Mouse (Mus musculus) E14TG2a.4 (cell line): ENCODE results near the gene Sbf2.
"Not testable (repeated sequence)": the region's sequence is repeated elsewhere in the genome, so short reads cannot be mapped to it uniquely, and the experiment has no call there.

Experiments used
- H3K27me3 ChIP-seq: 2 replicates; pipeline ENCODE4 v1.6.1; 2014; ENCODE audit warnings: low read length, control low read depth; ENCODE audit not compliant: insufficient read depth
- H3K36me3 ChIP-seq: 2 replicates; pipeline ENCODE4 v1.6.1; 2014; ENCODE audit warnings: low read length, control low read depth; ENCODE audit not compliant: insufficient read depth
- H3K4me1 ChIP-seq: replicated peaks from 2 replicates; pipeline ENCODE4 v1.6.1; 2014; ENCODE audit warnings: low read depth, low read length, control low read depth
- H3K4me3 ChIP-seq: replicated peaks from 2 replicates; pipeline ENCODE4 v1.5.1; 2014; ENCODE audit warnings: mild to moderate bottlenecking, low read length
- H3K9me3 ChIP-seq: 2 replicates; pipeline ENCODE4 v1.6.1; 2014; ENCODE audit warnings: low read length, control low read depth
- CTCF ChIP-seq: conservative IDR thresholded peaks from 2 replicates; pipeline ENCODE4 v1.5.1; 2014; ENCODE audit warnings: low read length
- NANOG ChIP-seq: IDR thresholded peaks from 2 replicates; pipeline ENCODE4 v1.6.1; 2014; ENCODE audit warnings: borderline replicate concordance, low read length, mixed read lengths
- POU5F1 ChIP-seq: IDR thresholded peaks from 2 replicates; pipeline ENCODE4 v1.6.1; 2014; ENCODE audit warnings: low read length, borderline replicate concordance

The Sbf2 gene

GRCm38 (mm10) chr7:110606906-110607305 is 7.8 kb downstream of the Sbf2 start:
- Histone ChIP-seq H3K27me3 (no peaks in the 10 kb centered on the region), H3K4me1 (peaks cover 33% of the 10 kb centered on the region), H3K4me3 (no peak overlapping the region), H3K36me3 (no peaks in the 10 kb centered on the region), H3K9me3 (no peaks in the 10 kb centered on the region)
- TF ChIP-seq CTCF (peak; percentile 45), POU5F1 (no peak)

GRCm38 (mm10) chr7:110605476-110605875 is 9.2 kb downstream of the Sbf2 start:
- H3K4me1 ChIP-seq: peaks cover 28% of the 10 kb centered on the region
- no peaks in the 10 kb centered on the region for H3K9me3 ChIP-seq
- H3K36me3 ChIP-seq: no peaks in the 10 kb centered on the region
- no peak overlapping the region for H3K4me3 ChIP-seq
- H3K27me3 ChIP-seq: no peaks in the 10 kb centered on the region
- no peak for TF ChIP-seq CTCF
- no peak for TF ChIP-seq NANOG
- TF ChIP-seq POU5F1: no peak

DNA sequence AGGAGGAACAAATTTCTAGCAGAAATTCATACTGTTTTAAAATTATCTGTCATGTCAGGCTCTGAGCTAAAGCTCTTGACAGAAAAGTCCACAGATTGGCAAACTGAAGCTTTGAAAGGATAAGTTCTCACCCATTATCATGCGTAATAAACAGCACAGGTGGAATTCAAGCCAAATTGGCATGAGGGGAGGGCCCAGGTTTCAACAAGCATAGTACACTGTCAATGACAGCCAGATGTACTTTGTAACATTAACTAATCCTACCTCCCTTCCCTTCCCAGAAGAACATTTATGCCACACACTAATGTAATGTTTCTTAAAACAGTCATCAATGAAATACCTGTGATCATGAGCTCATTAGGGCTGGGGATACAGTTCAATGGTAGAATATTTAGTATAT is 17.6 kb downstream of the Sbf2 start:
- Histone ChIP-seq H3K4me1 (no peaks in the 10 kb centered on the region), H3K36me3 (no peaks in the 10 kb centered on the region), H3K9me3 (no peaks in the 10 kb centered on the region), H3K27me3 (no peaks in the 10 kb centered on the region), H3K4me3 (no peak overlapping the region)
- TF ChIP-seq POU5F1: no peak
- no peak for TF ChIP-seq NANOG
- TF ChIP-seq CTCF: no peak

- H3K27me3 ChIP-seq, H3K4me3 ChIP-seq, H3K4me1 ChIP-seq, H3K9me3 ChIP-seq, H3K36me3 ChIP-seq: not testable (repeated sequence)
These were observed 20.7 kb downstream of the Sbf2 start for GRCm38 (mm10) chr7:110593991-110594390.

- H3K36me3 ChIP-seq: no peaks in the 10 kb centered on the region
- H3K27me3 ChIP-seq: no peaks in the 10 kb centered on the region
- H3K4me1 ChIP-seq: no peaks in the 10 kb centered on the region; the same call in 1 of the 2 replicates
- no peak overlapping the region for H3K4me3 ChIP-seq
- H3K9me3 ChIP-seq: no peaks in the 10 kb centered on the region
- no peak for TF ChIP-seq CTCF
- TF ChIP-seq NANOG: no peak
- no peak for TF ChIP-seq POU5F1
These were observed 27.0 kb downstream of the Sbf2 start for GRCm38 (mm10) chr7:110587721-110588120.

DNA sequence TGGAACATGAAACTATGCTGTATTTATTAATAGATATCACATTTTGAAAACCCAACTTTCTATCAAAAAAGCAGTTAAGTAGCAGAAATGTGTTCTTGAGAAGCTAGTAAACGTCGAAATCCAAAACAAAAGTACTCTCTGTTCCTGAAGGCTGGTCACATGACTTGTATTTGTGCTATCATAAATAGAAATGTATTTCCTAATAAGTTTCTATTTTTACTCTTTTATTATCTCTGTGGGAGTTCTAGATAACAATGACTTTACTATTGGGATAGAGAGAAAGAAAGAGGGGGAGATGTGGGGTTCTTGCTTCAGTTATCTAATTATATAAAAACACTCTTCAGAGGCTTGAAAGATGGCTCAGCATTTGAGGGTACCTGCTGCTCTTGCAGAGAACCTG is 29.5 kb downstream of the Sbf2 start:
- H3K4me1 ChIP-seq: no peaks in the 10 kb centered on the region; the same call in 1 of the 2 replicates
- no peaks in the 10 kb centered on the region for H3K9me3 ChIP-seq
- no peaks in the 10 kb centered on the region for H3K36me3 ChIP-seq
- no peak overlapping the region for H3K4me3 ChIP-seq
- H3K27me3 ChIP-seq: no peaks in the 10 kb centered on the region
- TF ChIP-seq CTCF (no peak), NANOG (no peak), POU5F1 (no peak)

GRCm38 (mm10) chr7:110584159-110584558 is 30.6 kb downstream of the Sbf2 start:
- TF ChIP-seq NANOG (no peak), POU5F1 (no peak), CTCF (no peak)

DNA sequence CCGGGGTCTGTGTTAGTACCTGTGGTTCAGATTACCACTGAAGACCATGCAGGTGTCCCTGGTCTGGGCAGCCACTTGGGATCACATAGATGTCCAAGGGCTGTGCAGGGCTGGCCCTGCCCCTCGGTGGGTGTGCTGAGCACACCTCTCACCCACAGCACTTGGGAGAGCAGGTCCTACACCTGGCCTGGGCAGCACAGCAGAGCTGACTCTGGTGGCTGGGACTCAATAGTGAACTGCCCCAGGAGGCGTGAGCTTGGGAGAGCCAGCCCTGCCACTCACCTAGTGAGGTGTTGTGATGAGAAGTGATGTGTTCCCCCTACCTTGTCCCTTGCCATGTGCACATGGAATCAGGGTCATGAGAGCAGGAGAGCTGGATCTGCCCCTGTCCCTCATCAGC is 31.0 kb downstream of the Sbf2 start:
- no peak overlapping the region for H3K4me3 ChIP-seq
- H3K36me3 ChIP-seq: no peaks in the 10 kb centered on the region
- TF ChIP-seq NANOG (no peak), POU5F1 (no peak), CTCF (no peak)
- H3K27me3 ChIP-seq: no peaks in the 10 kb centered on the region
- H3K9me3 ChIP-seq: no peaks in the 10 kb centered on the region
- H3K4me1 ChIP-seq: no peaks in the 10 kb centered on the region; the same call in 1 of the 2 replicates

More at GRCm38 (mm10) chr7:110584159-110584558, 30.6 kb downstream of the Sbf2 start:
- Histone ChIP-seq H3K4me1 (no peaks in the 10 kb centered on the region; the same call in 1 of the 2 replicates), H3K36me3 (no peaks in the 10 kb centered on the region), H3K27me3 (no peaks in the 10 kb centered on the region), H3K9me3 (no peaks in the 10 kb centered on the region), H3K4me3 (no peak overlapping the region)

DNA sequence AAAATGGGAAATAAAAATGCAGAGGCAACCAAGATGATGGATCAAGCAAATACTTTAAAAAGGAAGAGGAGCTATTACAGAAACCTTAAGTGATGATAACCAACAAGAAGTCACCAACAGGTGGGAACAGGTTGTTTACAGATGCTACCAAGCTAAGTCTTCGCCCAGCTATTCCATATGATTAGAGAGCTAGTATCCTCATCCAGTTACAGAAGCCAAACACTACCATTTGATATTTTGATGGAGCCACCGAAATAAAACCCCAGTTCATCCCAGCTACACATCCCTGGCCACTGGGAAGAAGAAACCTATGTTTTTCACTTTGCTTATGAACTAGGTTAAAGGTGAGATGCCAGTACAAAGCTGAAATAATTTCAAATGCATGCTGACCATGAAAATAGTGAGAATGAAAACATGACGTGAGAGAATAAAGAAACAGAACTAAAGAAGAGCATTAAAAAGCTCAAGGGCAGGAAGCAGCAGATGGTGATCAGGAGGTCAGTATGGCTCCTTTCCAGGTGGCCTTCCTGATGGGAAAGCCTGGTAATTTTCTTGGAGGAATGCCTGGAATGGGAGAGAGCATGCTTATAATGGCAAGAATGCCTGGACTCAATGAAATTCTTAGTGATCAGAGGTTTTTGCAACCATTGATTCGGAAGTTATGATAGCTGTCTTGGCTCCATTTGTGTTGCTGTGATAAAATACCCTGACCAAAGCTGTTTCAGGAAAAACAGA is 48.7 kb downstream of the Sbf2 start:
- TF ChIP-seq NANOG: no peak
- TF ChIP-seq POU5F1: no peak
- no peak for TF ChIP-seq CTCF
- Histone ChIP-seq H3K4me3 (no peak overlapping the region), H3K36me3 (no peaks in the 10 kb centered on the region), H3K4me1 (no peaks in the 10 kb centered on the region), H3K27me3 (no peaks in the 10 kb centered on the region), H3K9me3 (peaks cover 3% of the 10 kb centered on the region; the same call in 1 of the 2 replicates)
